Mouse (Mus musculus) midbrain, embryonic 13.5 days (tissue): Measurements from ENCODE around the gene Tomm34. TPM values are rescaled to one million over a fixed set of nuclear protein-coding genes. Genes with fewer than 3 reads are reported as not detected.

ENCODE experiments used
- ATAC-seq: fragments of 200-750 bp; cut with Nextera tagmentation; 2 replicates; pipeline ENCODE4 v1.8.0; 2017; ENCODE audit warnings: mild to moderate bottlenecking, moderate TSS enrichment, moderate library complexity
- H3K27ac ChIP-seq: fragments of 300-500 bp; sonication (generic); 2 replicates; pipeline ENCODE4 v1.5.1; 2015; ENCODE audit warnings: inconsistent platforms, mild to moderate bottlenecking, moderate library complexity
- H3K27me3 ChIP-seq: fragments of 300-500 bp; sonication (generic); 2 replicates; pipeline ENCODE4 v1.6.1; 2015; ENCODE audit warnings: mild to moderate bottlenecking, inconsistent platforms
- H3K36me3 ChIP-seq: fragments of 300-500 bp; sonication (generic); 2 replicates; pipeline ENCODE4 v1.6.1; 2015; ENCODE audit warnings: mild to moderate bottlenecking, inconsistent platforms
- H3K4me1 ChIP-seq: fragments of 300-500 bp; sonication (generic); replicated peaks from 2 replicates; pipeline ENCODE4 v1.6.1; 2015; ENCODE audit warnings: inconsistent platforms
- H3K4me2 ChIP-seq: fragments of 300-500 bp; sonication (generic); replicated peaks from 2 replicates; pipeline ENCODE4 v1.6.1; 2015; ENCODE audit warnings: moderate library complexity, mild to moderate bottlenecking, inconsistent platforms
- H3K4me3 ChIP-seq: fragments of 300-500 bp; sonication (generic); replicated peaks from 2 replicates; pipeline ENCODE4 v1.5.1; 2015; ENCODE audit warnings: mild to moderate bottlenecking, inconsistent platforms
- H3K9ac ChIP-seq: fragments of 300-500 bp; sonication (generic); replicated peaks from 2 replicates; pipeline ENCODE4 v1.6.1; 2015; ENCODE audit warnings: mild to moderate bottlenecking, inconsistent platforms
- H3K9me3 ChIP-seq: fragments of 300-500 bp; sonication (generic); 2 replicates; pipeline ENCODE4 v1.6.1; 2016; ENCODE audit warnings: mild to moderate bottlenecking, inconsistent platforms
- WGBS: fragments of 180-500 bp; shearing (Covaris S2); methylation state at CpG from one replicate; pipeline ENCODE4 v1.1.7; 2015; 5-methylcytosine and 5-hydroxymethylcytosine counted together
- polyA plus RNA-seq: library from polyadenylated mRNA; unstranded; fragments of >200 nt; fragmentation: Nextera tagmentation; extraction: Ambion mirVana; gene quantifications from 2 replicates; pipeline ENCODE4 v1.2.1, GENCODE M21; 2015

Gene Tomm34
- polyA plus RNA-seq, 1 experiment from 2014 or later: 48.4 TPM

- Histone ChIP-seq H3K27me3 (no peaks in the 10 kb centered on the region), H3K4me1 (no peaks in the 10 kb centered on the region), H3K9ac (no peak overlapping the region), H3K27ac (no peak overlapping the region), H3K4me2 (no peak overlapping the region), H3K9me3 (no peaks in the 10 kb centered on the region), H3K4me3 (no peak overlapping the region), H3K36me3 (peaks cover 58% of the 10 kb centered on the region)
- 84% methylated on average over 7 of the region's 7 CpGs for WGBS
- ATAC-seq: no peak
Measured at GRCm38 (mm10) chr2:164094152-164094551, 23.2 kb upstream of the Tomm34 start.

- no peak overlapping the region for H3K4me2 ChIP-seq
- no peak overlapping the region for H3K4me3 ChIP-seq
- no peak for ATAC-seq
- peaks cover 69% of the 10 kb centered on the region for H3K36me3 ChIP-seq
- H3K9ac ChIP-seq: no peak overlapping the region
- H3K9me3 ChIP-seq: no peaks in the 10 kb centered on the region
- WGBS: 91% methylated on average over 4 of the region's 4 CpGs
- H3K27me3 ChIP-seq: no peaks in the 10 kb centered on the region
- H3K27ac ChIP-seq: no peak overlapping the region
- no peaks in the 10 kb centered on the region for H3K4me1 ChIP-seq
Measured at GRCm38 (mm10) chr2:164089508-164089907, 18.5 kb upstream of the Tomm34 start.

DNA sequence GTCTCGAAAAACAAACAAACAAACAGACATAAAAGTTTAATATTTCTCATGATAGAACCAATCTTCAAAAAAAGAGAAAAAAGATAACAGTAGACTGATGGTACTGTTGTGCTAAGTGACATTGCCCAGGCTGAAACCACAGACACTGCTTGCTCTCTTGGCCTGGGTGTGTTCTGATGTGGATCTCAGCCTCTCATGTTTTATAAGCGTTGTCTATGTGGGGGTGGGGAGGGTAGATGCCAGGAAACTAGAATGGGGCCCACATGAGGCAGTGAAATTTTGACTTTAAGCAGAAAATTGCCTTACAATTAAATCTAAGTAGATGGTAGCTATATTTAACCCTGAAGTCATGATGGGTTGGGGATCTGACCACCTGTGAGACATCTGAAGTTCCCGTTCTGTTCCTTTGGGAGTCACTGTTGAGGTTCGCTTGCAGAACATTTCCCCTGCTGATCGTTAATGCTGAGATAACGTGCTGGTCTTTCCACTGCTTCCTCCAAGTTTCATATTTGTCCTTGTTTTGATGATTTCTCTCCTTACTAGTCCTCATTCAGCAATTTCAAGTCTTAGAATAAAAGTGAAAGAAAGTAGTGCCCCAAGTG, 16.5 kb upstream of the Tomm34 start:
- no peaks in the 10 kb centered on the region for H3K9me3 ChIP-seq
- peaks cover 87% of the 10 kb centered on the region for H3K36me3 ChIP-seq
- no peak overlapping the region for H3K4me2 ChIP-seq
- 95% methylated on average over 6 of the region's 6 CpGs for WGBS
- H3K27me3 ChIP-seq: no peaks in the 10 kb centered on the region
- no peak overlapping the region for H3K9ac ChIP-seq
- no peak for ATAC-seq
- H3K4me3 ChIP-seq: no peak overlapping the region
- H3K27ac ChIP-seq: no peak overlapping the region
- H3K4me1 ChIP-seq: no peaks in the 10 kb centered on the region

GRCm38 (mm10) chr2:164084342-164084700, 13.4 kb upstream of the Tomm34 start:
- Histone ChIP-seq H3K9ac (no peak overlapping the region), H3K4me2 (no peak overlapping the region), H3K4me3 (no peak overlapping the region), H3K27me3 (no peaks in the 10 kb centered on the region), H3K27ac (no peak overlapping the region), H3K9me3 (no peaks in the 10 kb centered on the region), H3K4me1 (no peaks in the 10 kb centered on the region), H3K36me3 (peaks cover 93% of the 10 kb centered on the region)
- 95% methylated on average over 7 of the region's 7 CpGs for WGBS
- ATAC-seq: no peak

- Histone ChIP-seq H3K27ac (no peak overlapping the region), H3K9me3 (no peaks in the 10 kb centered on the region), H3K4me2 (no peak overlapping the region), H3K9ac (no peak overlapping the region), H3K27me3 (no peaks in the 10 kb centered on the region), H3K4me1 (no peaks in the 10 kb centered on the region), H3K4me3 (no peak overlapping the region), H3K36me3 (peaks cover 88% of the 10 kb centered on the region)
- ATAC-seq: no peak
- WGBS: 95% methylated on average over 19 of the region's 19 CpGs
Measured at GRCm38 (mm10) chr2:164083609-164084341, 12.8 kb upstream of the Tomm34 start.

DNA sequence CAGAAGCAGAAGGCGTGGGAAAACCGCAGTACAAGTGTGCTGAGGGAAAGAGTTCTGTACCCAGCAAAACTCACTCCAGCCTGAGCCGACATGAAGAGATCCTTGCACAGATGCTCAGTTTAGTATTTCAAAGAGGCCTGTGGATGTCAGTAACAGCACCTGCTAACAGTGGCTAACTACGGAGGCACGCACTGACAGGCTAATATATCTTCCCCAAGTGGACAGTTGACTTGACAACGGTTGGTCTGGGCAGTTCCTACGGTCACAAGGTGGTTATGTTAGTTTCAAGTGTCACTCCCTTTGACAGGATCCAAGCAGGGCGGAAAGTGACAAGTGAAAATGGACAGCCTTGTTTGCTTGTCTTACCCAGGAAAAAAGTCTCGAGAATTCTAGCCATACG, 11.2 kb upstream of the Tomm34 start:
- H3K36me3 ChIP-seq: peaks cover 72% of the 10 kb centered on the region
- no peak for ATAC-seq

GRCm38 (mm10) chr2:164081577-164081976, 10.6 kb upstream of the Tomm34 start:
- Histone ChIP-seq H3K4me1 (no peaks in the 10 kb centered on the region), H3K27ac (no peak overlapping the region), H3K27me3 (no peaks in the 10 kb centered on the region), H3K9ac (no peak overlapping the region), H3K4me3 (no peak overlapping the region), H3K36me3 (peaks cover 66% of the 10 kb centered on the region), H3K4me2 (no peak overlapping the region), H3K9me3 (no peaks in the 10 kb centered on the region)
- WGBS: 98% methylated on average over 10 of the region's 10 CpGs
- no peak for ATAC-seq

More for the DNA sequence above, 11.2 kb upstream of the Tomm34 start:
- H3K9me3 ChIP-seq: no peaks in the 10 kb centered on the region
- 96% methylated on average over 10 of the region's 10 CpGs for WGBS
- H3K4me3 ChIP-seq: no peak overlapping the region
- no peaks in the 10 kb centered on the region for H3K27me3 ChIP-seq
- H3K4me1 ChIP-seq: no peaks in the 10 kb centered on the region
- no peak overlapping the region for H3K4me2 ChIP-seq
- no peak overlapping the region for H3K27ac ChIP-seq
- no peak overlapping the region for H3K9ac ChIP-seq

DNA sequence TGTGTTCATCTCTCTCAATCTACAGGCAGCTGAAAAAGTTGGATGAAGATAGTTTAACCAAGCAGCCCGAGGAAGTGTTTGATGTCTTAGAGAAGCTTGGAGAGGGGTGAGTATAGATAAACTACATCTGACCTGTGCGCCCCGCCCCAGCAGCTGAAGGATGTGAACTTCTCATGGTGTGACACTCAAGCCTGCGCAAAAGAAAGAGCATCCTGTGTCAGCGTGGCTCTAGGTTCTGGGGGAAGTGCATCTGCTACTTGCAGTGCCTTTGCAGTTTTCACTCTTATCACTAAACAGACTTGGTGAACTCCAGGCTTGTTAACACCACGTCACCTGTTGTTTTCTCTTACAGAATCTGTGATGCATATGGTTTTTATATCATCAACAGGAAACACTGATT, 8.5 kb upstream of the Tomm34 start:
- Histone ChIP-seq H3K36me3 (peaks cover 52% of the 10 kb centered on the region), H3K9me3 (no peaks in the 10 kb centered on the region), H3K9ac (no peak overlapping the region), H3K27ac (no peak overlapping the region), H3K4me1 (peaks cover 12% of the 10 kb centered on the region), H3K27me3 (no peaks in the 10 kb centered on the region), H3K4me3 (no peak overlapping the region), H3K4me2 (no peak overlapping the region)
- no peak for ATAC-seq
- WGBS: 92% methylated on average over 6 of the region's 6 CpGs

- peaks cover 13% of the 10 kb centered on the region for H3K4me1 ChIP-seq
- H3K9ac ChIP-seq: no peak overlapping the region
- H3K4me3 ChIP-seq: no peak overlapping the region
- H3K36me3 ChIP-seq: peaks cover 35% of the 10 kb centered on the region
- WGBS: 88% methylated on average over 5 of the region's 5 CpGs
- H3K27me3 ChIP-seq: no peaks in the 10 kb centered on the region
- H3K27ac ChIP-seq: no peak overlapping the region
- H3K4me2 ChIP-seq: no peak overlapping the region
- H3K9me3 ChIP-seq: no peaks in the 10 kb centered on the region
- ATAC-seq: no peak
Measured at GRCm38 (mm10) chr2:164077875-164078274, 6.9 kb upstream of the Tomm34 start.

- no peak for ATAC-seq
- no peak overlapping the region for H3K4me3 ChIP-seq
- peaks cover 13% of the 10 kb centered on the region for H3K4me1 ChIP-seq
- no peak overlapping the region for H3K27ac ChIP-seq
- H3K9me3 ChIP-seq: no peaks in the 10 kb centered on the region
- WGBS: 95% methylated on average over 8 of the region's 8 CpGs
- no peak overlapping the region for H3K9ac ChIP-seq
- H3K36me3 ChIP-seq: peaks cover 26% of the 10 kb centered on the region
- H3K27me3 ChIP-seq: no peaks in the 10 kb centered on the region
- H3K4me2 ChIP-seq: no peak overlapping the region
Measured at GRCm38 (mm10) chr2:164076874-164077425, 6.0 kb upstream of the Tomm34 start.

DNA sequence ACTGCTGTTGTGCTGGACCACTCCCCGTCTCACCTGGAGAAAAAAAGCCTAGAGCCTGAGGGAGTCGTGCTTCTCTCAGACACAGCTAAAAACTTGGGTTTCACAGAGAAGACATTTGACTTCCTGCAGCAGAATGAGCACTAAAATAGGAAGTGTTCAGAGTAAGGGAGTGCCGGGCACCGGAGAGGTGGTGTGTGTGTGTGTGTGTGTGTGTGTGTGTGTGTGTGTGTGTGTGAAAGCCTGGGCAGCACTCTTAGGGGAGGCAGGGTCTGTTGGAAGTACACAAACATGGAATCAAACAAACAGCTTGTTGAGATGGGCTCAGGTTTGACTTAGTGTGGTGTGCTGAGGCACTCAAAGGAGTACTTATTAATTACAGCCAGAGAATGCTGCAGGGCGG, 4.1 kb upstream of the Tomm34 start:
- Histone ChIP-seq H3K9me3 (no peaks in the 10 kb centered on the region), H3K4me2 (peak overlapping the region; percentile 95), H3K4me3 (peak overlapping the region; percentile 96), H3K9ac (peak overlapping the region; percentile 92), H3K4me1 (peaks cover 15% of the 10 kb centered on the region), H3K27ac (no peak overlapping the region), H3K36me3 (peaks cover 8% of the 10 kb centered on the region), H3K27me3 (no peaks in the 10 kb centered on the region)
- WGBS: 60% methylated on average over 5 of the region's 5 CpGs
- ATAC-seq: no peak

DNA sequence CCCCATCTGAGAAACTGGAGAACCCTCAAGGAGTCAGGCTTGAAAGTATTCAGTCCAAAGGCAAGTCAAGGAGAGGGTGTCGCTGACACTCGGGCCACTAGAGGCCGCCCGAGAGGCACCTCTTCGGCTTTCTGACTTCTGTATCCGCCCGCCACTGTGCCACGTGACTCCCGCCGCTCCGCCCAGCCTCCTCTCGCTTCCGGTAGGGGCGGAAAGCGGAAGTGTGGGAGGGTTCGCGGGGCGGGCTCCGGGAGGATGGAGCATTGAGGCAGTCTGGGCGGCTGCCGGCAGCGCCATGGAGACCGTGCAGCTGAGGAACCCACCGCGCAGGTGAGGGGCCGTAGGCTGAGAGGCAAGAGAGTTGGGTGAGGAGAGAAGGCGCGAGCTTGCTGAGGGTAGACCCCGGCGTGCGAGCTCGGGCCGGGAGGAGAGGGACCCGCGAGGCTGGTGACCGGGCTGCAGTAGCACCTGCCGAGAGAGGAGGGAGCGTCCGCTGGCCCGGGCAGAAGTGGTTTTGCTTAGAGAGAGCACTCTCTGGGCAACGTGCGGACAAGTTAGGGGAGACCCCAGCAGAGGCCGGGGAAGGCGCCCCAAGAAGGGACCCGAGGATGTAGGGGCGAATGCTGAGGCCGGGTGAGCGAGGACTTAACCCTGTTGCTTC, 3.1 kb upstream of the Tomm34 start:
- H3K4me3 ChIP-seq: peak overlapping the region; percentile 96
- no peaks in the 10 kb centered on the region for H3K27me3 ChIP-seq
- peak overlapping the region; percentile 69 for H3K27ac ChIP-seq
- peaks cover 25% of the 10 kb centered on the region for H3K4me1 ChIP-seq
- peak overlapping the region; percentile 92 for H3K9ac ChIP-seq
- H3K9me3 ChIP-seq: no peaks in the 10 kb centered on the region
- peak; percentile 85 for ATAC-seq
- peak overlapping the region; percentile 95 for H3K4me2 ChIP-seq
- no peaks in the 10 kb centered on the region for H3K36me3 ChIP-seq
- WGBS: under 1% methylated on average over 48 of the region's 48 CpGs
